Mouse (Mus musculus) liver, adult 2 months (tissue): Measurements from ENCODE around the gene Gm6370. TPM values are rescaled to one million over a fixed set of nuclear protein-coding genes. Genes with fewer than 3 reads are reported as not detected.
"Not testable (repeated sequence)": the region's sequence is repeated elsewhere in the genome, so short reads cannot be mapped to it uniquely, and the experiment has no call there.

ENCODE experiments used
- DNase-seq: peaks from one replicate; pipeline ENCODE4 v3.0.0-alpha.2; 2011; ENCODE audit warnings: low read depth, low spot score; ENCODE audit errors: extremely low read depth
- H3K27ac ChIP-seq: fragments of 200-500 bp; replicated peaks from 2 replicates; pipeline ENCODE4 v1.5.1; 2012; ENCODE audit warnings: low read depth, mild to moderate bottlenecking, control low read depth, inconsistent platforms, low read length; ENCODE audit not compliant: insufficient read depth
- H3K27me3 ChIP-seq: fragments of 200-500 bp; 2 replicates; pipeline ENCODE4 v1.6.1; 2012; ENCODE audit warnings: mild to moderate bottlenecking, moderate library complexity, low read length, inconsistent platforms; ENCODE audit not compliant: control insufficient read depth, insufficient read depth
- H3K36me3 ChIP-seq: fragments of 200-500 bp; 2 replicates; pipeline ENCODE4 v1.6.1; 2012; ENCODE audit warnings: low read length, inconsistent platforms; ENCODE audit not compliant: control insufficient read depth, insufficient read depth
- H3K4me1 ChIP-seq: fragments of 200-500 bp; 2 replicates; pipeline ENCODE4 v1.6.1; 2011; ENCODE audit warnings: low read length; ENCODE audit not compliant: control insufficient read depth, insufficient read depth
- H3K4me3 ChIP-seq: fragments of 200-500 bp; 2 replicates; pipeline ENCODE4 v1.5.1; 2011; ENCODE audit warnings: low read depth, mild to moderate bottlenecking, control low read depth, low read length, moderate library complexity; ENCODE audit not compliant: insufficient read depth
- H3K79me2 ChIP-seq: fragments of 200-500 bp; 2 replicates; pipeline ENCODE4 v1.6.1; 2012; ENCODE audit warnings: inconsistent platforms, mild to moderate bottlenecking, low read length, moderate library complexity; ENCODE audit not compliant: control insufficient read depth, insufficient read depth
- H3K9ac ChIP-seq: fragments of 200-500 bp; 2 replicates; pipeline ENCODE4 v1.6.1; 2012; ENCODE audit warnings: low read depth, mild to moderate bottlenecking, control low read depth, inconsistent platforms, low read length
- WGBS: fragments of 180-500 bp; shearing (Covaris S2); methylation state at CpG from one replicate; pipeline ENCODE4 v1.1.7; 2018; 5-methylcytosine and 5-hydroxymethylcytosine counted together
- polyA plus RNA-seq: library from polyadenylated mRNA; depleted of rRNA; stranded (reverse); fragments of >200 nt; gene quantifications from 2 replicates; pipeline ENCODE4 v1.2.3, GENCODE M21; 2012; rRNA removed
- total RNA-seq: library from RNA; depleted of rRNA; stranded (reverse); fragments of >200 nt; gene quantifications from 2 replicates; pipeline ENCODE4 v1.2.3, GENCODE M21; 2014; rRNA removed

Gm6370 gene
- total and polyA plus RNA-seq, 2 experiments: not detected

GRCm38 (mm10) chr5:146513823-146514222 is 22.7 kb downstream of the Gm6370 start, which contains the start of gene Gm3402:
Gm3402 (plus strand) TSS chr5:146514123.
- H3K79me2 ChIP-seq, H3K36me3 ChIP-seq, DNase-seq, H3K4me3 ChIP-seq, H3K27me3 ChIP-seq, H3K4me1 ChIP-seq, H3K9ac ChIP-seq, H3K27ac ChIP-seq: not testable (repeated sequence)
- 96% methylated on average over 2 of the region's 5 CpGs for WGBS

GRCm38 (mm10) chr5:146525501-146525900 is 34.3 kb downstream of the Gm6370 start, which contains the start of gene Gm3404:
Gm3404 (plus strand) TSS chr5:146525801.
- H3K4me1 ChIP-seq, H3K27ac ChIP-seq, H3K36me3 ChIP-seq, H3K27me3 ChIP-seq, H3K4me3 ChIP-seq, H3K9ac ChIP-seq, H3K79me2 ChIP-seq, DNase-seq: not testable (repeated sequence)
- WGBS: 91% methylated on average over 3 of the region's 3 CpGs

- H3K27me3 ChIP-seq, DNase-seq: not testable (repeated sequence)
Measured at GRCm38 (mm10) chr5:146537347-146537746, 46.2 kb downstream of the Gm6370 start, which contains the start of gene Gm3409. Gm3409 (plus strand) TSS chr5:146537647.

More at GRCm38 (mm10) chr5:146537347-146537746, 46.2 kb downstream of the Gm6370 start, which contains the start of gene Gm3409:
- not testable (repeated sequence) for H3K4me1 ChIP-seq, H3K27ac ChIP-seq, H3K36me3 ChIP-seq, H3K9ac ChIP-seq, H3K79me2 ChIP-seq, H3K4me3 ChIP-seq
- WGBS: 90% methylated on average over 3 of the region's 3 CpGs

Other genes with a start within 250 kb of the Gm6370 start
- 0.07 and 0.09 TPM in 2 replicates for gene Wasf3, start 106.4 kb upstream of the Gm6370 start, total RNA-seq
- gene Wasf3, start 106.4 kb upstream of the Gm6370 start, polyA plus RNA-seq: 0.02 and 0.04 TPM in 2 replicates
- gene Gm6408, start 9.4 kb upstream of the Gm6370 start, total RNA-seq: not detected in 2 replicates
- gene Gm6408, start 9.4 kb upstream of the Gm6370 start, polyA plus RNA-seq: not detected in 2 replicates
- gene 4930449I24Rik, start 11.0 kb downstream of the Gm6370 start, total RNA-seq: not detected in 2 replicates
- gene 4930449I24Rik, start 11.0 kb downstream of the Gm6370 start, polyA plus RNA-seq: not detected in 2 replicates
- gene Gm3402, start 22.8 kb downstream of the Gm6370 start, total RNA-seq: not detected in 2 replicates
- gene Gm3402, start 22.8 kb downstream of the Gm6370 start, polyA plus RNA-seq: not detected in 2 replicates
- gene Gm3404, start 34.4 kb downstream of the Gm6370 start, total RNA-seq: not detected in 2 replicates
- not detected in 2 replicates for gene Gm3404, start 34.4 kb downstream of the Gm6370 start, polyA plus RNA-seq
- gene Gm3409, start 46.3 kb downstream of the Gm6370 start, total RNA-seq: not detected in 2 replicates
- gene Gm3409, start 46.3 kb downstream of the Gm6370 start, polyA plus RNA-seq: not detected in 2 replicates
- gene Gm3415, start 64.8 kb downstream of the Gm6370 start, total RNA-seq: not detected in 2 replicates
- gene Gm3415, start 64.8 kb downstream of the Gm6370 start, polyA plus RNA-seq: not detected in 2 replicates
- 0.65 and 0.81 TPM in 2 replicates for gene Gpr12, start 93.9 kb downstream of the Gm6370 start, total RNA-seq
- 2.7 TPM in 2 replicates for gene Gpr12, start 93.9 kb downstream of the Gm6370 start, polyA plus RNA-seq